Mouse (Mus musculus): ENCODE results near the gene Il17a. TPM values are rescaled to one million over a fixed set of nuclear protein-coding genes. Genes with fewer than 3 reads are reported as not detected.
"Not testable (repeated sequence)": the region's sequence is repeated elsewhere in the genome, so short reads cannot be mapped to it uniquely, and the experiment has no call there.

Il17a gene
- polyA plus RNA-seq, 1 experiment from 2014 or later: not detected

DNA sequence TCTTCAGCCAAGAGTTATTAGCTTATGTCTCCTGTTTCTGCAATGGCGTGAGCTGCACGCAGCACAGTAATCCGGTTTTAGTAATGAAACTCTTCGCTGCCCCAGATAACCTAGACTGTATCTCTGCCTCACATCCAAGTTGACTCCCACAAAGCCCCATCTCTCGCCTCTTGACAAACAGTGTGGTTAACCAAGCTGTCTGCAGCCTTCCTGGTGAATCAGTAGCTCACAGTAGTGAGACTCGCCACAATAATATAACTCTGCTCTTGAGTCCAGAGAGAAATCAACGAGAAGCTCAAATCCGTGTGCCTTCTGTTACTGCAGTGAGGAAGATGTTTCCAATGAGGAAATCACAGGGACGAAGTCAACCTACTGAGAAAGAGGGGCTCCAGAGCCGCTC is 23.7 kb downstream of the Il17a start:
- H3K27me3 ChIP-seq (replicated peaks): no peaks in the 10 kb centered on the region
- ATAC-seq (ENCODE audit: insufficient read depth, low FRiP score, low read depth): no peak
- no peak overlapping the region for H3K4me2 ChIP-seq
- H3K36me3 ChIP-seq: no peaks in the 10 kb centered on the region
- no peak overlapping the region for H3K9ac ChIP-seq
- no peak overlapping the region for H3K4me3 ChIP-seq (replicated peaks)
- no peaks in the 10 kb centered on the region for H3K4me1 ChIP-seq
- no peak overlapping the region for H3K27ac ChIP-seq
- WGBS: 72% methylated on average over 10 of the region's 10 CpGs
- no peaks in the 10 kb centered on the region for H3K9me3 ChIP-seq

DNA sequence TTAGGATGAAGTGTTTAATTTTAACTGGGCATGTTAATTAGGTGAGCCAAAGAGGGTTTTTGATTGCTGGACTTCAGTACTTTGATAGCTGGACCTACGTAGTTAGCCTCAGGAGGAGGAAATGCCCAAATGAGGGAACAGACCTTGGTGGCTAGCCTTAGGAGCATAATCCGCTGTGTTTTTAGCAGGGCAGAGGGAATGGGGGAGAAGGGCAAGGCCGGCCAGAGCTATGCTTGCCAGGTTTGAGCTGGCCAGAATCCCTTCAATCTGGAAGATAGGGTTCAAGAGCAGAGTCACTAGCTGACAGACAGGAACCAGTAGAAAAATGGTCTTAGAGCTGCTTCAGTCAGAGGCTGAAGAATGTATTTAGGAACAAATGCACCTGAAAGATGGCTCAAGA is 26.9 kb downstream of the Il17a start:
- Histone ChIP-seq H3K9me3 (no peaks in the 10 kb centered on the region), H3K4me3 (replicated peaks) (no peak overlapping the region), H3K4me2 (no peak overlapping the region), H3K9ac (no peak overlapping the region), H3K4me1 (no peaks in the 10 kb centered on the region), H3K36me3 (no peaks in the 10 kb centered on the region), H3K27ac (no peak overlapping the region), H3K27me3 (replicated peaks) (no peaks in the 10 kb centered on the region)
- no peak for ATAC-seq (ENCODE audit: insufficient read depth, low FRiP score, low read depth)
- 84% methylated on average over 3 of the region's 3 CpGs for WGBS

DNA sequence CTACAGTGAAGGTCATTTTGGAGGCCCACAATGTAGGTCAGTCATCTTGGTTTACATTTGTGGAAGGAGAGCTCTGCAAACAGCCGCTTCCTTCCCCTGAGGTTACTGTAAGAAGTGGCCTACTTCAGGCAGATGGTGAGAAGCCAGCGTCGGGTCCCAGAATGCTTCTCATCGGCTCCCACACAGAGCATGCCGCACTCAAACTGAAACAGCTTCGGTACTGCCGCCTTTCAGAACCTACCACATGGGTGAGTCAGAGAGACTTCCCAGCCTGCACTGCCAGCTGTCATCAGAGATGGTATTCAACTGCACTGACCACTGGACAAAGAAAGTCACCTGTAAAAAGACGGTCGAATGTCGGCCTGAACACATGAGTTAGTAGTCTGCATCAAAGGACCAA is 29.1 kb downstream of the Il17a start:
- ATAC-seq (ENCODE audit: insufficient read depth, low FRiP score, low read depth): no peak
- Histone ChIP-seq H3K4me1 (no peaks in the 10 kb centered on the region), H3K36me3 (no peaks in the 10 kb centered on the region), H3K4me2 (no peak overlapping the region), H3K4me3 (replicated peaks) (no peak overlapping the region), H3K9ac (no peak overlapping the region), H3K9me3 (no peaks in the 10 kb centered on the region), H3K27ac (no peak overlapping the region), H3K27me3 (replicated peaks) (no peaks in the 10 kb centered on the region)
- WGBS: 74% methylated on average over 10 of the region's 10 CpGs

GRCm38 (mm10) chr1:20760331-20760730 is 29.6 kb downstream of the Il17a start:
- H3K4me2 ChIP-seq: no peak overlapping the region
- H3K9ac ChIP-seq: no peak overlapping the region
- H3K4me3 ChIP-seq (replicated peaks): no peak overlapping the region
- WGBS: 66% methylated on average over 5 of the region's 5 CpGs
- H3K4me1 ChIP-seq: no peaks in the 10 kb centered on the region
- H3K27ac ChIP-seq: no peak overlapping the region
- H3K36me3 ChIP-seq: no peaks in the 10 kb centered on the region
- no peaks in the 10 kb centered on the region for H3K9me3 ChIP-seq
- no peak for ATAC-seq (ENCODE audit: insufficient read depth, low FRiP score, low read depth)
- no peaks in the 10 kb centered on the region for H3K27me3 ChIP-seq (replicated peaks)

DNA sequence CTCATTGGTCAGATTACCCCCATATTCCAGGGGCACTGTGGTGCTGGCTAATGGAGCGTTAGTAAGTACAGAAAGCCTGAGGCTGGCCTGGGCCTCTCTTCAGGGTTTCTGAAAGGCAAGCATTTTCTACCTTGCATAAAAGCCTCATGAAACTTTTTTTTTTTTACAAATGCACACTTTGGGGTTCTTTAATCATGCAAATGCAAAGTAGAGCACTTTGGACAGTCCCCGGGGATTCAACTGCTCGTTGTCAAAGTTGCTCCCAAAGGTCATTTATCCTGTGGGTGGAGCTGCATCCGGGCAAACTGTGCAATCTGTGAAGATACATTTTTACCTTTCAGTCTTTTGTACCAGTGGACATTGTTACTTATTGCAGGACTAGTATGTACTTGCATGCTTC is 30.7 kb downstream of the Il17a start:
- no peak for ATAC-seq (ENCODE audit: insufficient read depth, low FRiP score, low read depth)
- H3K36me3 ChIP-seq: no peaks in the 10 kb centered on the region

GRCm38 (mm10) chr1:20766526-20766925 is 35.8 kb downstream of the Il17a start:
- Histone ChIP-seq H3K27me3 (replicated peaks) (no peaks in the 10 kb centered on the region), H3K36me3 (no peaks in the 10 kb centered on the region), H3K9me3 (no peaks in the 10 kb centered on the region), H3K4me2 (no peak overlapping the region), H3K4me1 (no peaks in the 10 kb centered on the region), H3K27ac (no peak overlapping the region), H3K4me3 (replicated peaks) (no peak overlapping the region), H3K9ac (no peak overlapping the region)
- no peak for ATAC-seq (ENCODE audit: insufficient read depth, low FRiP score, low read depth)
- 70% methylated on average over 6 of the region's 6 CpGs for WGBS

More for the DNA sequence above, 30.7 kb downstream of the Il17a start:
- WGBS: 73% methylated on average over 4 of the region's 4 CpGs
- no peak overlapping the region for H3K4me2 ChIP-seq
- no peak overlapping the region for H3K9ac ChIP-seq
- no peak overlapping the region for H3K4me3 ChIP-seq (replicated peaks)
- no peak overlapping the region for H3K27ac ChIP-seq
- H3K9me3 ChIP-seq: no peaks in the 10 kb centered on the region
- H3K27me3 ChIP-seq (replicated peaks): no peaks in the 10 kb centered on the region
- H3K4me1 ChIP-seq: no peaks in the 10 kb centered on the region

DNA sequence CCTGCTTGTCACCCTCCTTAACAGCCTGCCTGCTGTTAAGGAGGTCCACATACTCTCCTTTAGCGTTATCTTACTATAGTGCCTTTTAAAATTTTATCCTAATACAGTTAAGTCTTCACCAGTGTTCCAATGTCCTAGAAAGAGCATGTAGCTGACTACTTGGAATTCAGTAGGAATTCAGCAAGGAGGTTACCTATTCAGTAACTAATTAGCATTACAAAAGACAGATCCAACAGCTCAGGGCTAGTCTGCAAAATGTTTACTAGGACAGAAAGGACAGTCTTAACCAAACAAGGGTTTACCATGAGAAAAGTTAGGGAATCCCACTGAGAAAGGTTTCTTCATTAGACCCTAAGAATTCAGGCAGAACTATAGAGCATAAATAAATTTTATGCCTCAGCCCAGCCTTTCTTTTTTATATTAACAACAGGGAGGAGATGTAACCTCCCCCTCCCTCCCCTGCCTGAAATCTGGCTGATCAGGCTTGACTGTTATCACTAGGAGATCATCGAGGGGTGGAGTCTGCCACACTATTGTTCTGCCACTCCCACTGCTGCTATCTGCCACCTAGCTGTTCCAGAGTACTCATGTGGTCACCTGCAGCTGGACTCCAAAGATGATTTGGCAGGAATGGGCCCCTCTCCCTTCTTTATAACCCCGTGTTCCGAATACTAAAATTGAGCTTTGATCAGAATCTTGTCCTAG is 43.5 kb downstream of the Il17a start:
- not testable (repeated sequence) for H3K27me3 ChIP-seq (replicated peaks); H3K27ac ChIP-seq; ATAC-seq (ENCODE audit: insufficient read depth, low FRiP score, low read depth); H3K4me3 ChIP-seq (replicated peaks); H3K4me2 ChIP-seq; H3K4me1 ChIP-seq; H3K36me3 ChIP-seq; H3K9ac ChIP-seq; H3K9me3 ChIP-seq
- 80% methylated on average over 4 of the region's 4 CpGs for WGBS

- 73% methylated on average over 2 of the region's 2 CpGs for WGBS
- no peaks in the 10 kb centered on the region for H3K36me3 ChIP-seq
- H3K4me3 ChIP-seq (replicated peaks): no peak overlapping the region
- no peaks in the 10 kb centered on the region for H3K27me3 ChIP-seq (replicated peaks)
- no peak overlapping the region for H3K4me2 ChIP-seq
- no peak for ATAC-seq (ENCODE audit: insufficient read depth, low FRiP score, low read depth)
- no peaks in the 10 kb centered on the region for H3K4me1 ChIP-seq
- H3K9me3 ChIP-seq: no peaks in the 10 kb centered on the region
- no peak overlapping the region for H3K9ac ChIP-seq
- H3K27ac ChIP-seq: no peak overlapping the region
These were observed 47.7 kb downstream of the Il17a start for GRCm38 (mm10) chr1:20778366-20778765.

MicroRNAs encoded within 50 kb of the gene (microRNA counts, 519-probe panel; counts per million panel counts)
- microRNA mmu-miR-133b: 2,330 counts per million, percentile 47 among the panel's probes with 10 or more counts

Small RNA genes within 50 kb of the gene (microRNA-seq; reads per million reads assigned to microRNA genes)
- gene Mir133b: 2.3 reads per million, percentile 6 among the genes with 10 or more reads in this experiment

Other genes with a start within 250 kb of the Il17a start
- gene Pkhd1, start 112.8 kb upstream of the Il17a start, polyA plus RNA-seq (2015; fragmentation: Nextera tagmentation; extraction: Ambion mirVana): 1.1 and 1.6 TPM in 2 replicates
- 0.12 TPM in 1 of 2 replicates, not detected in the other for gene Il17f, start 59.7 kb downstream of the Il17a start, polyA plus RNA-seq (2015; fragmentation: Nextera tagmentation; extraction: Ambion mirVana)
- gene Mcm3, start 89.4 kb downstream of the Il17a start, polyA plus RNA-seq (2015; fragmentation: Nextera tagmentation; extraction: Ambion mirVana): 116 and 120 TPM in 2 replicates
- 9.3 and 10.7 TPM in 2 replicates for gene Paqr8, start 159.7 kb downstream of the Il17a start, polyA plus RNA-seq (2015; fragmentation: Nextera tagmentation; extraction: Ambion mirVana)
- gene Efhc1, start 220.7 kb downstream of the Il17a start, polyA plus RNA-seq (2015; fragmentation: Nextera tagmentation; extraction: Ambion mirVana): 2.5 and 2.8 TPM in 2 replicates

Data from stomach, embryonic 15.5 days (tissue).